Mouse (Mus musculus) heart, adult 18-20 months (tissue): Measurements from ENCODE around the gene Dph6. TPM values are rescaled to one million over a fixed set of nuclear protein-coding genes. Genes with fewer than 3 reads are reported as not detected.
"Not testable (repeated sequence)": the region's sequence is repeated elsewhere in the genome, so short reads cannot be mapped to it uniquely, and the experiment has no call there.

Source experiments
- DNase-seq, 2 experiments: peaks; one replicate each; pipeline ENCODE4 v3.0.0; 2021 to 2022; ENCODE audit warnings: mixed read lengths in 1 of 2
- long read RNA-seq, 2 experiments: library from polyadenylated mRNA; stranded (forward); transcript quantifications; one replicate each; pipeline ENCODE4 v2.0.0; 2021
- total RNA-seq, 2 experiments: library from RNA; stranded (reverse); gene quantifications; 2 replicates each; pipeline ENCODE4 v1.2.3; 2021

Gene Dph6
- 1 to 10 TPM; 7.3 to 9.3 TPM for total RNA-seq
- long read RNA-seq, experiment 1, partial matches to known transcripts: 1 of 3 reads
- long read RNA-seq, experiment 1, other reads (novel, unspliced or antisense): 1 of 3 reads
- long read RNA-seq, experiment 2, partial matches to known transcripts: 0 of 5 reads
- long read RNA-seq, experiment 2, other reads (novel, unspliced or antisense): 0 of 5 reads

DNA sequence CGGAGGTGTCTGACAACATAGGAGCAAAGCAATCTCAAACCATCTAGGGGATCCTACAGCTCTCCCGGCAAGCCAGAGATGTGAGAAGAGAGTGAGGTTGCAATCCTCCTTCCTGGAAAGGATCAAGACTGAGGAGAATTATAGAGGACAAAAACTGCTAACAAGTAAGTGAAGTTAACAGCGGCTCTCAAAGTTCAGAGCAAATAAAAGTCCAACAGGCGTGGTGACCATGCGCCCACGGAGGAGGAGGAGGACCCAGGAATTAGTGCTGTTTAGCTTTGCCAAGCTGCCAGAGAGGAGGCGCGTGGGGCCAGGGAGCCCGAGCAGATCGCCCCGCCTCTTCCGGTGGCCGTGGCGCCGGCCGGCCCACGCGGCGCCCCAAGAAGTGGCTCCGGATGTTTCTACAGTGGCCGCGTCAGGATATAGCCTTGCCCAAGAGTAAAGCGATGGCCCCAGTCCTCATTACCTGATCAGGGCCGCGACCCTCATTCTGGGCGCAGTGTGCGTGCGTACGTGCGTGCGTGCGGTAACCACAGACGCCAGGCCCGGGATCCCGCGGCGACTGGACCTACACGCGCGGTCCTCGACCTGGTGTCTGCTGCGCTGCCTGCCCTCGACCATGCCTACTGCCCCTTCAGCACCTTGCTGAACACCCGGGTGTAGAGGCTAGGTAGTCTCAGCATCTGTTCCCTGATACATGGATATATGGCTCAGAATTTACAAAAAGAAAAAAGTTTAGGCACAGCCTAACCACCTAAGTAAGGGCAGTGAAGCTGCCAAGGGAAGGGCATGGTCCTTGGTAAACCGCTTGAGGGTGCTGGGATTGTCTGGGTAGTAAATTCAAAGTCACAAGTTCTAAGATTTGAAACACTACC is at the start of gene Dph6:
Dph6 (minus strand) TSS at position 600 of the 875 bp plus-strand sequence.
- peak; percentile 88 to 94 for DNase-seq

DNA sequence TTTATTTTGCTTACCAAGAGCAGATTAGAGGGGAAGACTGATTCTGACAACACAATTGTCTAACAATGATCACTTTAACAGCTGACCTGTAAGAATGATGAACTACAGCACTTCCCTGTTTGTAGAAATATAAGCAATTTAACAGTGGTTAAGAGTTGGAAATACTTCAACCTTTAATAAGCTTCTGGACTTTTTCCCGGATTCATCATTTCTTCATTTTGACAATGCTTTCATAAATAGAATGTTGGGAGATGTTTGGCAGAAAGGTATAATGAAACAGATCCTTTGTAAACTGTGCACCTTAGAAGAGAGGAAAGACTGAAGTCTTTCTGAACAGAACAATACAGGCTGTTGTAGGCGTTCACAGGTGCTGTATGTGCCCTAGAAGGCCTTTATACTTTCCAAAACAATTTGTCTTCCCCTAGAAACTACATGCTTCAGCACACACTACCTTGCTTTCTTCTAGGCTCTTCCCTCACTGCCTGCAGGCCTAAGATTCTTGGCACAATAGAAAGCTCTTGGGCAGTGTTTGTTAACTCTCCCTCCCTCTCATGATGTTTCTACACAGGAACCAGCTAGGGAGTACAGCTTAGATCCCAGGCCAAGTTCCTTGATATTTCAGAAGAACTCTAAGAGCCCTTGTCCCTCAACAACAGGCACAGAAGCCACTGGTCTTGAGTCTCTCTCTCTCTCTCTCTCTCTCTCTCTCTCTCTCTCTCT is 46.4 kb upstream of the Dph6 start:
- peak in 1 of 2 experiments; percentile 7 for DNase-seq

DNA sequence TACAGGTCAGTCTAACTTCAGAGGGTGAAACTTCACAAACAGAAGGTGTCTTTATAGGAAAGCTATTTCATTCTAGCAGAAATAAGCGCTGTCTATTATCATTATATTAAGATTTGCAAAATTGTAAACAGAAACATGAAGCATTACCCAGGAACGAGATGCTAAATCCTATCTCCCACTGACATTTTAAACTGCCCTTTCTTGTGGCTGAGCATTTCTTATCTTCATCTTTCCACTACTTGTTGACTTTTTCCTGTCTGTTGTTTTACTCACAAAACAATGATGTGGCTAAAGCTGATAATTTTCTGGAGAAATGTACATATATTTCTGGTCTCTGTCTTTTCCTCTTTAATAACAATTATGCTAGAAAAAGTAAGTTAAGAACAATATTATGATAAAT is 36.8 kb upstream of the Dph6 start:
- no peak for DNase-seq

DNA sequence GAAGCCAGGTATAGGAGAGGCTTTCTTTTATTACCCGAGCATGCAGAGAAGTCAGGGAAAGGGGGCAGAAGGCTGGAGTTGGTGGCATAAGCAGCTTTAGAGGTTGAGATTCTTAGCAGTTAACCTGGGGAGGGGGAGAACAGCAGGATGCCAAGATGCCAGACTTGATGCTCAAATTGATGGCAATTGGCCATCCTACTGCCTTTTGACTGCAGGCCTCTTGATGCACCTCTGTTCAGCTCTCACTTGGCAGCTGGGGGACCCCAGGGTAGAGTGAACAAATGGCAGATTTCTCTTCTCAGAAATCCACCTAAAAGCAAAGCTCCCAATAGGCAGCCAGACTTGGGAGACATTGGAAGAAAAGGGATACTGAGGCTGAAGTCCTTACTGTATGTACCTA is 32.7 kb upstream of the Dph6 start:
- no peak for DNase-seq

DNA sequence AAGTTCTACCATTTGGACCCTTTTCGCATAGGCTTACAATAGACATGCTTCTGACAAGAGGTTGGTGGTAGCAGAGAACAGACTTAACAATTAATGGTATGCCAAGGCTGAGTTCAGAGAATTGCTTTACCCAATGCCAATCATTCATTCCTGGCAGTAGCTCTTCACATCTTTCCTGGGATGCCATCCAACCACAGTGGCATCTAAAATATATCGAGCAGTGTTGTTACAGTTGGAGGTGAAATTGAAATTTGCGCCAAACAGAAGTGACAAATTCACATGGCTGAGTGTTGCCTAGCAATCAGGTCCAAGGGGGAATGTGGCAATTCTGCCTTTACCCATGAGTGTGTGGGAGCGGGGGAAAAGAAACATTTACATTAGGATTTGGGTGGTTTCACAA is 32.3 kb upstream of the Dph6 start:
- no peak for DNase-seq

DNA sequence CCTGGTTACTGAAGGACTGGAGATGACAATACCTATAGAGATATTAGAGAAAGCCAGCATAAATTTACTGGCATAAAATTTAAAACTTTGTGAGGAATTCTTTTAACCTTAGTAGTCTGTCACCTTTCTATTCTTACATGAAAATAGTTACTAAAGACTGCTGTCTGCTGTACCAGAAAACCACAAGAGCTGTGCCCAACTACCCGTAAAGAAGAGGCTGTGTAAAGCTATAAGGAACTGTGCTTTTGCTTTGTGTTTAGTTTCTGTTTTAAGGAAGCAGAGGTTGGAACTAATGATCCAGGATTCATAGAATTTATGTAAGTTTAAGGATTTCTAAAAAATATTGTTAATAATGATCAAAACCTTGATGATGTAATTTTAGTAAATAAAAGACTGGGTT is 19.1 kb upstream of the Dph6 start:
- no peak for DNase-seq

DNA sequence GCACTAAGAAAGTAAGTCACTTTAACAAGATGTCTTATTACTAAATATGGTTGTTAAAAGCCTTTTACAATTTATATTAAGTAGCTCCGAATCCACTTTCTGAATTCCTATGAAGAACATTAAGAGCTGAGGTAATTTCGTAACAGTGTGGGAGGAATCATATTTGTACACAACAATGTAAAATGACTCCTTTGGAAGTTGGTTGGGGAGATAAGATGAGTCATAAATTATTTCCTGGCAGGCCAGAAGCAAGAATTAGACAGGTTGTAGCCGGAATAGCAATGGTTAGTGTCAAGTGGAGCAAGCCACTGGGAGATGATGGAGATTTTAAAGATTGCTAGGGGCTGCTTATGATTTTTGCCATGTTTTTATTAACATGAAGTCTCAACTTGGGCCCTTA is 16.2 kb upstream of the Dph6 start:
- no peak for DNase-seq

DNA sequence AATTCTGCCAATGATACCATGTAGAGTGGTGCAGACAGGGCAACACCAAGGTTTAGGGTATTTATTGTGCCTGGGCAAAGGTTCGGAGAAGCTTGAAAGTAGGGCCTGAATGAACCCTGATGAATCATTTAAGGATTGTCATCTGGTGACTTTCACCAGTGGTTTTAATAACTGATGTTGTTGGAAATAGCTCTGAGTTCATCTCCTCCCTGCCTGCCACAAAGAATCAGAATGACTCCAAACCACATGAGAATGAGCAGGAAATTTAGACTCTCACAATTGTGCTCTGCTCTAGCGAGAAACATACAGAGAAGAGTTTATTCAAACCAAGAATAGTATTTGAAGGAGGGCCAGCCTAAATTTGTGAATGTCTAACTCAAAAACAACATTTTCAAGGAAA is 4.2 kb upstream of the Dph6 start:
- DNase-seq: no peak

DNA sequence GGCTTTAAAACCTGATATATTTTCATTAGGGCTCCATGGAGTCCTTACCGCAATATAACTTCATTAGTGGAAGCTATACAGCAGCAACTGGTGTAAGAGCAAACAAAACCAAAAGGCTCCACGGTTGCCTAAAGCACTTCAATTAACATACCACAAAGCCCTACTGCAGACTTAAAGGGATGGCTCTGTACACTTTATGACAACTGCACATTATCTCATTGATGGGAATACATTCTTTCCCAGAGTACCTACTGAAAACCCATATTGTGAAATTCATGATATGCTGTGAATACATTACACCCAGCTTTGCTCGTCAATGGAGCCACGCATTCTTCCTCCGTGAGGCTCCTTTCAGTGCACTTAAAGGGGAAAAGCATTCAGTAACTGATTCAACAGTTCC is 8.5 kb downstream of the Dph6 start:
- DNase-seq: no peak

DNA sequence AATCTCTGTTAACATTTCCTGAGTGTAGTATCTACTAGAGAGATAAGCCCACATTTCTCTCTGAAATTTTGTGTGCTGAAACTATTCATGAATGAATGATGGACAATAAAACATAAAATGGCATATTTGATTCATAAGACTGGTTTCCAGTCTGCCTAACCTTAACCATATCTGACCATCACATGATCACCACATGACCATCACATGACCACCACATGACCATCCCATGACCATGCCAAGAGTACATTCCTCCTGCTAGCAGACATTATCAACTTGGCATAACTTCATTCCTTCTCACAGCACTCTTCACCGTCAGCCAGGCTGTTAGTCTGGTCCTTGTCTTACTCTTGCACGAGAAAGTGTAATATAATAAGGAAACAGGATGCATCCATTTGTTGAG is 10.9 kb downstream of the Dph6 start:
- no peak for DNase-seq

DNA sequence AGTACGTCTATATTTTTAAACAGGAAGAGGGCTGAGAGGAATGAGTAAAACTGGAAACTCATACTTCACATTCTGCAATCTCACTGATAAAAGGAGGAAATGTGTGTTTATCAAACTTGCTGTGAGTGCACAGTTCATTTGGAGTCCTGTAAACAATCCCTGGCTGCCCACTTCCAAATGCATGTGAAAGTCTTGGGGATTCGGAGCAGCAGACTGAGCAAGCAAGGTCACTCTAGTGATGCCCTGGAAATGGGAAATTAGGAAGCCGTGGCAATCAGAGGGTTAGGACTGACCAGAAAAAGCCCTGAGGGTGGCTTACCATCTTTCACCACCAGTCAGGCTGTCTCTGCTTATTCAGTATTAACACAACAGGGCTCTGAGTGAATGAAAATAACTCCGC is 30.1 kb downstream of the Dph6 start:
- no peak for DNase-seq

DNA sequence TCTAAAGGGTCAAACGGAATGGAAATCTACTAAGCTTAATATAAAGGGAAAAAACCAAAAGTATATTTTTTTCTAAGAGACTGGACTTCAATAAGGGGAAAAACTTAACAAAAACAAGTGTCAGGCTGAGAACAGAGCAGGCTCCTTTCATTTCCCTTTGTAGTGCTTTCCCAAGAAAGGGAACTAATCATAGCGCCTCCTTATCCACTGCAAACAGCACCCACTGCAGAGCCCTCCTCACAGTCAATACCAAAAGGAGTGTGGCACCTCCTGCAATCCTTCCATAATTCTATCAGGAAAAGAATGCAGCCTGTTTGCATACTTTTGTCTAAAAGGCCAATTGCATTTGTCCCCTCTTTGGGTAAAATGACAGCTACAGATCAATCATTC is 32.2 kb downstream of the Dph6 start:
- peak in 1 of 2 experiments; percentile 3 for DNase-seq

DNA sequence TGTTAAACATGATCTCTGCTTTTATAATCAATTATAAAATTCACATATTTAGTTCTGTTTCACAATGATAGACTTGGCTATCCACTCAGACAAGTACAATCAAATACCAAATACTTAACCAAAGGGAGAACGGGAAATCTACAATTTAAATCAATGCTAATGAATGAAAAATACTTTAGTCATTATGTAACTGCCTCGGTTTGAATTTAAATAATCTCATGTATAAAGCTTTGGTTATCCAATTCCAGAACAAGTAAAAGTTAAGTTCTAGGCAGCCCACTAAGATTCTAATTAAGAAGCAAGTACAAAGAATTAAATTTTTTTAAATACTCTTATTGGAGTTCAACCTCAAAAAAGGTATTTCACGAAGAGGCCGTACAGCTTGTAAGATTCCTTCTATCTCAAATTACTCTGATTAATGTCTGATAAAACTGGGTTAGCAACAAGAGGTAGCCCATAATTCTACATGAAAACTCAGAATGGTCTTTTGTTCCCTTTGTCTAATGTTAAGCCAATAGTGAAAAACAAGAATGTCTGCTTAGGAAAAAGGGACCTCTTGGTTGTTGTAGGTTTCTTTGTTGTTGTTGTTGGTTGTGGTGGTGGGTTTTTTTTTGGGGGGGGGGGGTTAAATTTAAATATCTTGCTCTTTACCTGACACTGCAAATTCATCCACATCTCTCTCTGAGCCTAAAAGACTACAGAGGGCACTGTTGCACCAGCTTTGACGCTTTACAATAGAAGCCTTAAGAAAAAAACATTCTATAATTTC is 32.8 kb downstream of the Dph6 start:
- peak; percentile 4 to 29 for DNase-seq

DNA sequence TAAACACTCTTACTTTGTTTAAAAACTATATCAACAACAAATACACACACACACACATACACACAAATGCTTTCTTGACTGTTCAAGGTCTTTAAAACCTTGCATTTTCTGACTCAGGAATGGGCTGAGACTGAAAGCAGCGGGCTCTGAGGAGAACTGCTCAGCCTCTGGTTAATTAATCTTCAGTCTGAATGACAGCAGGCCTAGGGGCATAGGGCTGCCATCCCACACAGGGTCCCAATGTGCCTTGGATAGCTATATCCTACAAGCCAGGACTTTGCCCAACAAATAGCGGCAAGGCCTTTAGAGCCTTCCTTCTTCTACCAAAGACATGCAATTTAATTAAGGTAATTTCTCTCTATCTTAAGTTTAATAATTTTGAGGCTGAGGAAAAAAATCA is 43.2 kb downstream of the Dph6 start:
- no peak for DNase-seq

DNA sequence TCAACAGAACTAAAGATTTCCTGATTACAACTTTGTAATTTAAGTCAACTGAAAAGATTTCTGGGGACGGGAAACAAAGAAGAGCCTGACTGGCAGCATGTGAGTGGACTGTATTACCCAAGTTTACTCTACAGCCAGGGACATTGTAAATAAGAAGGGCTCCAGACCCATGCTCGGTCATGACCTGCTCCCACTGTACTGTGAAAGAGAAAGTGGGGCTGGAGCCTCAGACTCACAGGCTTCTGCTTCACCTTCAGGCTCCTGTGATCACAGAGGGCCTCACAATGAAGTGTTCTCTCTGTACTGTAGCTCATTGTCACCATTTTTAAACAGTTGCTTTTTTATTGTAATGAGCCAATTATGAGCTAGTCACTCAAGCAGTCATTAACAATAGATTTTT is 44.7 kb downstream of the Dph6 start:
- DNase-seq: no peak

DNA sequence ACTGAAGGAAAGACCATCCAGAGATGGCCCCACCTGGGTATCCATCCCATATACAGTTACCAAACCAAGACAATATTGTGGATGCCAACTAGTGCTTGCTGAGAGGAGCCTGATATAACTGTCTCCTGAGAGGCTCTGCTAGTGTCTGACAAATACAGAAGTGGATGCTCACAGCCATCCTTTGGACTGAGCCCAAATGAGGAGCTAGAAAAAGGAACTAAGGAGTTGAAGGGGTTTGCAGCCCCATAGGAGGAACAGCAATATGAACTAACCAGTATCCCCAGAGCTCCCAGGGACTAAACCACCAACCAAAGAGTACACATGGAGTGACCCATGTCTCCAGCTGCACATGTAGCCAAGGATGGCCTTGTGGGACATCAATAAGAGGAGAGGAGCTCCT is 49.6 kb downstream of the Dph6 start:
- DNase-seq: not testable (repeated sequence)

DNA sequence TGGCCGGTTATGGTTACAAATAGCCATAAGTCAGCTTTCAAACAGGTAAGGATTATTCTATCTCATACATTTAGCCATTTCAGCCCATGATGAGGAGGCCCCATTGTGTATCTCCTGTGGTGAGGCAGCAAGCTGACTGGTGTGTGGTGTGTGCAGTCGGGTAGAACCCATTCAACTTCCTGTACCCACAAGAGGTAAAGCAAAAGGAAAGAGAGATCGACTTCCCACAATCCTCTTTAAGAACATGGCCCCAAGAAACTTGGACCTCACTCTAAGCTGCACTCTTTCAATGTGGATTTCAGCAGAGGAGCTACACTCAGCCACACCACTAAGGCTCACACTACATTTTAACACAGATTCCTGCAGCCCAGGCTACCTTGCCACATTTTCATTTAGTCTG is 53.6 kb downstream of the Dph6 start:
- no peak for DNase-seq

DNA sequence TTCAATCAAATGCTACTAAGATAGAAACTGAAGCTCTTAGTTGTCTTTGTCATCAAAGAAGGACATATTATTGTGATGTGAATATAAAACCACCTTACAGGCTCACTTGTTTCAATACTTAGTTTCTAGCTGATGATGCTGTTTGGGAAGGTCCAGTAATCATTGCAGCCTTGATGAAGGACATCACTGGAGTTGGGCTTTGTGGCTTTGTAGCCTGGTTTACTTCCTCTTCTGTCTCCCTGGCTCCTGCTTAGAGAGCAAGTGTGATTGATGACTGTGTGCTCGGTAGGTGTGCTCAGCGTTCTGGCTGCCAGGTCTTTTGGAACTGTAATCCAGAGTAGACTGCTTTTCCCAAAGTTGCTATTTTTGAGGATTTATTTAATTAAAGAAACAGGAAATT is 55.0 kb downstream of the Dph6 start:
- no peak for DNase-seq

DNA sequence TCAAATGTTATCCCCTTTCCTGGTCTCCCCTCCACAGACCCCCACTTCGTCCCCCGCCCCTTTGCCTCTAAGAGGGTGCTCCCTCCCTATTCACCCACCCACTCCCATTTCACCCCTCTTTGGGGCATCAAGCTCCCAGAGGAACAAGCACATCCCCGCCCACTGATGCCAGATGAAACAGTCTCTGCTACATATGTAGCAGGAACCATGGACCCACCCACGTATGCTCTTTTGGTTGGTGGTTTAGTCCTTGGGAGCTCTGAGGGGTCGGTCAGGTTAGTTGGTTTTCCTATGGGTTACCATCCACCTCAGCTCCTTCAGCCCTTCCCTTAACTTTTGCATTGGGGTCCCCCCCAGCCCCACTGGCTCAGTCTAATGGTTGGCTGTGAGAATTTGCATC is 61.4 kb downstream of the Dph6 start:
- DNase-seq: no peak

DNA sequence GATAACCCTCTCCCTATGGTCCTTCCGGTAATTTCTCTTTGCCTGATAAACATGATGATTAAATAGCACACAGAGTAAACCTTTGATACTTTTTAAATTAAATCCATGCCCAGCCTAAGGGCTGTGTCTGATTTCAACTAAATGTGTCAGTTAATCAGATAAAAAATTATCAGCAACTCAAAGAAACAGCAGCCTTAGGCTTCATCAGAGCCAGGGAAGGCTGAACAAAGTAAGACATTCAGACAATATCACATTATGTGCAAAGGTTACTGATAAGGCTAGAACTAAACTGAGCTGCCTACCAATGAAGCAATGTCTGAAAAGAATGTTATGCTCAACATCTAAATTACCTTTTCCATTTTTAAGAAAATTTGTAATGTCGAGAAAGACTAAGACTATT is 74.0 kb downstream of the Dph6 start:
- no peak for DNase-seq

DNA sequence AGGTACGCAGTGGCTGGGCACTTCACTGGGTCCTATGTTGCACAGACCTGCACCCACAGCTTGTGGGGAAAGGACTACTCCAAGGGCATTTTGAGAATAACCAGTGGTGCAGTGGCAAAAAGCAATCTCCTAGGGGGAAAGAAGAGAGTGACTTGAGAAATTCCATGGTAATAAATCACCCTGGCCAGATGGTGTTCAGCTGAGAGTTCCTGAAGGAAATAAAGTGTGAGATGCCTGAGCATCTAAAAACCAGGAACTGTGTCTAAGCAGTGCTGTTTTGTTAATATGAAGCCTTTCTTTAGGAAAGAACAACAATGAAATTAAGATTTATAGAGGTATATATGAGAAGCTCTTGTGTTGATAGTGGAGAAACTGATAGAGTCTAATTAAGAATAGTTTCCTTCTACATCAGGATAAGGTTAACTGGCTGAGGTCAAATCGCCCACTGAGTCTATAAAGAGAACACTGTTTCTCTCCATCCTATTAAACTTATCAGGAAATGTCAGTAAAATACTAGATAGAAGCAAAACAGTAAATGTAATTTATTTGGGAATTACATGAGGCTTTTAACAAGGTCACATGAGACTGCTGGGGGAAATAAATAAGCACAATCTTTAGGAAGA is 111.7 kb downstream of the Dph6 start:
- no peak for DNase-seq

DNA sequence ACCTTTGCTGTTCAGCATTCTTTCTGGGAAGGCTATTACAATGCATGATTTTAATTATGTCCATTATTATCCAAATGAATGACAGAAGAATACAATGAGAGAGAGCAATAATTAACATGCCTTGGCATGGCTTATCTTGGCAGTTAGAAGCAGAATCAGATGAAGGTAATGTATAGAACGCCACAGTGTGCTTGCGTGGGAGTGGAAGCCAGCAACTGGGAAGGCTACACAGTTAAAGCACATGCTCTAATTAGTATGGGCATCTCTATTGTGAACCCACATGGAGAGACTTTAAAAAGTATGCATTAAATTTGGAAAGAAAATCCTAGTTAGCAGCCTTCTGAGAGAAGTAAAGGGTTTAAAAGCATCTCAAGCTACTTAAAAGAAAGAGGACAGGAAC is 112.4 kb downstream of the Dph6 start:
- DNase-seq: no peak
